In genomic region chr6:142346181-142347110, GRCm38 (mm10) we compare ENCODE assay signal across 8 mouse cellular contexts. TPM values are rescaled to one million over a fixed set of nuclear protein-coding genes. Genes with fewer than 3 reads are reported as not detected.
DNase-seq lines count a peak whose midpoint lies in the region; ATAC-seq and TF ChIP-seq lines count a peak whose summit lies in the region.

No protein-coding gene starts in this region.

- peaks cover 4% of the 10 kb centered on the region; the same call in 1 of the 2 replicates for H3K79me2 ChIP-seq in macrophage (ENCODE audit: inconsistent target)

- 49% methylated on average over 12 of the region's 12 CpGs for whole genome bisulfite sequencing in heart, embryonic 11.5 days (ENCODE audit: insufficient replicate concordance)
- 45% methylated on average over 12 of the region's 12 CpGs for WGBS in macrophage (ENCODE audit: missing documents)

- no peak overlapping the region; the same call in 1 of the 2 replicates for H3K27ac ChIP-seq in heart, embryonic 11.5 days (ENCODE audit: low read depth, low read length)
- H3K27ac ChIP-seq in ES-Bruce4 (ENCODE audit: insufficient read depth, low read length) (no peak overlapping the region), macrophage (peak overlapping the region; percentile 80)

- H3K9me3 ChIP-seq in heart, embryonic 11.5 days (replicated peaks; ENCODE audit: control insufficient read depth, low read length), result no peaks in the 10 kb centered on the region
- no peaks in the 10 kb centered on the region for H3K9me3 ChIP-seq in ES-Bruce4 (replicated peaks; ENCODE audit: control insufficient read depth, insufficient read depth, low read length, poor library complexity, severe bottlenecking)

- H3K27me3 ChIP-seq in heart, embryonic 11.5 days (ENCODE audit: control insufficient read depth, insufficient read depth, low read length), result no peaks in the 10 kb centered on the region
- H3K27me3 ChIP-seq in ES-Bruce4 (ENCODE audit: control insufficient read depth, insufficient read depth, low read length, poor library complexity, severe bottlenecking), result no peaks in the 10 kb centered on the region

- TF ChIP-seq EP300 in ES-Bruce4 (IDR thresholded peaks at IDR 0.05; ENCODE audit: insufficient read depth, low read depth, low read length), result no peak

- 0 out of 2 replicates have a peak, but pooled peaks have one; percentile 9 for ATAC-seq in heart, embryonic 11.5 days (replicated peaks; ENCODE audit: insufficient number of reproducible peaks, low FRiP score, low TSS enrichment)
- ATAC-seq in granulocyte monocyte progenitor cell, adult 5-6 weeks (replicated peaks; ENCODE audit: poor library complexity, severe bottlenecking), result 0 out of 2 replicates have a peak, but pooled peaks have one; percentile 11

- peak overlapping the region; percentile 83 for H3K4me3 ChIP-seq in heart, embryonic 11.5 days (ENCODE audit: low read depth, low read length)
- peak overlapping the region; percentile 82 for H3K4me3 ChIP-seq in ES-Bruce4 (ENCODE audit: low read depth, low read length)
- H3K4me3 ChIP-seq in macrophage (ENCODE audit: inconsistent target), result peak overlapping the region; percentile 68

- peaks cover 4% of the 10 kb centered on the region; the same call in 1 of the 2 replicates for H3K4me1 ChIP-seq in heart, embryonic 11.5 days (ENCODE audit: control insufficient read depth, insufficient read depth, low read length)
- no peaks in the 10 kb centered on the region for H3K4me1 ChIP-seq in ES-Bruce4 (ENCODE audit: control insufficient read depth, insufficient read depth, low read length)

- H3K36me3 ChIP-seq in heart, embryonic 11.5 days (ENCODE audit: control insufficient read depth, insufficient read depth, low read length), result peaks cover 3% of the 10 kb centered on the region; the same call in 1 of the 2 replicates
- H3K36me3 ChIP-seq in ES-Bruce4 (ENCODE audit: control insufficient read depth, insufficient read depth, low read length, poor library complexity, severe bottlenecking), result no peaks in the 10 kb centered on the region; the same call in 1 of the 2 replicates
- H3K36me3 ChIP-seq in macrophage (ENCODE audit: inconsistent target), result peaks cover 27% of the 10 kb centered on the region

- TF ChIP-seq CTCF in ES-Bruce4 (IDR thresholded peaks at IDR 0.05; ENCODE audit: low read depth, low read length), result no peak

- DNase-seq in heart, adult 8-10 months (ENCODE audit: low spot score), result no peak
- no peak for DNase-seq in right cerebral cortex, adult 2 months (ENCODE audit: low spot score in 2 of 2)
- no peak for DNase-seq in left cerebral cortex, adult 18-20 months (ENCODE audit: low spot score in 2 of 2)
- DNase-seq in adrenal gland, adult 2 months, result no peak

- peak overlapping the region; percentile 78 for H3K9ac ChIP-seq in heart, embryonic 11.5 days (ENCODE audit: low read depth, low read length)
- peak overlapping the region; percentile 35 for H3K9ac ChIP-seq in ES-Bruce4 (ENCODE audit: low read depth, poor library complexity, severe bottlenecking)

- H3K4me2 ChIP-seq in heart, embryonic 11.5 days, result peak overlapping the region; percentile 67

- TF ChIP-seq POLR2A in ES-Bruce4 (IDR thresholded peaks at IDR 0.05; ENCODE audit: insufficient read depth, low read length), result no peak

RNA-seq across cellular contexts. Expression of gene Pyroxd1, which starts 1.0 kb away (rescaled TPM):
- 13.3 and 15.8 TPM in 2 replicates for polyA plus RNA-seq in heart, embryonic 11.5 days (2014; fragmentation: Nextera tagmentation; extraction: Ambion mirVana)
- total RNA-seq in heart, adult 8-10 months (2022), result 10 to 100 TPM in 3 of 4 experiments, 1 to 10 TPM in 1; 8.7 to 11.1 (median 10.3) TPM
- polyA plus RNA-seq in ES-Bruce4 (2011; ENCODE audit: insufficient read depth, insufficient read length, low read depth, missing spikeins), result 9.9 and 11.0 TPM in 2 replicates
- total RNA-seq in granulocyte monocyte progenitor cell, adult 5-6 weeks (2014; fragmentation: Nextera tagmentation), result 9.3 and 11.6 TPM in 2 replicates
- total RNA-seq in granulocyte monocyte progenitor cell, adult 5-6 weeks (2017), result 14.0 and 15.3 TPM in 2 replicates
- 10 to 100 TPM; 16.5 to 44.1 (median 28.9) TPM for total RNA-seq in macrophage (2018; cell fraction: chromatin; rRNA removed)
- 1 to 10 TPM; 4.4 to 8.2 (median 6.3) TPM for total RNA-seq in macrophage (2018; cell fraction: cytosol; rRNA removed)
- total RNA-seq in macrophage (2018; cell fraction: nucleus; rRNA removed), result 10 to 100 TPM; 10.6 to 31.9 (median 19.5) TPM
- polyA plus RNA-seq in macrophage (2018), result 7.2 to 9.4 TPM (median 7.9 TPM) in 3 replicates
- 10 to 100 TPM; 16.1 to 17.6 TPM for total RNA-seq in left cerebral cortex, adult 18-20 months (2021)
- 10 to 100 TPM in 1 of 2 experiments, 1 to 10 TPM in 1; 7.7 to 12.3 TPM for total RNA-seq in adrenal gland, adult 2 months (2021)
- polyA plus RNA-seq in adrenal gland, adult 2 months (2012; rRNA removed), result 2.7 and 3.5 TPM in 2 replicates

RNA-seq across cellular contexts. Expression of gene Slco1a5, which starts 23.7 kb away (rescaled TPM):
- not detected in 2 replicates for polyA plus RNA-seq in heart, embryonic 11.5 days (2014; fragmentation: Nextera tagmentation; extraction: Ambion mirVana)
- total RNA-seq in heart, adult 8-10 months (2022), result not detected
- polyA plus RNA-seq in ES-Bruce4 (2011; ENCODE audit: insufficient read depth, insufficient read length, low read depth, missing spikeins) (not detected in 2 replicates), macrophage (2018) (not detected in 3 replicates)
- not detected in 2 replicates for total RNA-seq in granulocyte monocyte progenitor cell, adult 5-6 weeks (2014; fragmentation: Nextera tagmentation)
- not detected in 2 replicates for total RNA-seq in granulocyte monocyte progenitor cell, adult 5-6 weeks (2017)
- total RNA-seq in macrophage (2018; cell fraction: chromatin; rRNA removed), result not detected
- total RNA-seq in macrophage (2018; cell fraction: cytosol; rRNA removed), result not detected
- total RNA-seq in macrophage (2018; cell fraction: nucleus; rRNA removed), result not detected
- total RNA-seq in left cerebral cortex, adult 18-20 months (2021), result not detected
- total RNA-seq in adrenal gland, adult 2 months (2021), result not detected
- not detected in 2 replicates for polyA plus RNA-seq in adrenal gland, adult 2 months (2012; rRNA removed)

RNA-seq across cellular contexts. Expression of gene Recql, which starts 40.4 kb away (rescaled TPM):
- 21.9 and 29.5 TPM in 2 replicates for polyA plus RNA-seq in heart, embryonic 11.5 days (2014; fragmentation: Nextera tagmentation; extraction: Ambion mirVana)
- 1 to 10 TPM; 6.1 to 9.6 (median 7.8) TPM for total RNA-seq in heart, adult 8-10 months (2022)
- polyA plus RNA-seq in ES-Bruce4 (2011; ENCODE audit: insufficient read depth, insufficient read length, low read depth, missing spikeins), result 55.0 and 55.6 TPM in 2 replicates
- 44.0 and 62.4 TPM in 2 replicates for total RNA-seq in granulocyte monocyte progenitor cell, adult 5-6 weeks (2014; fragmentation: Nextera tagmentation)
- 35.8 and 45.6 TPM in 2 replicates for total RNA-seq in granulocyte monocyte progenitor cell, adult 5-6 weeks (2017)
- total RNA-seq in macrophage (2018; cell fraction: chromatin; rRNA removed), result 10 to 100 TPM in 20 of 26 experiments, 1 to 10 TPM in 6; 6.2 to 48.1 (median 23.2) TPM
- total RNA-seq in macrophage (2018; cell fraction: cytosol; rRNA removed), result 10 to 100 TPM in 13 of 26 experiments, 1 to 10 TPM in 13; 6.6 to 17.5 (median 10.0) TPM
- total RNA-seq in macrophage (2018; cell fraction: nucleus; rRNA removed), result 10 to 100 TPM in 20 of 26 experiments, 1 to 10 TPM in 6; 5.5 to 51.9 (median 18.9) TPM
- polyA plus RNA-seq in macrophage (2018), result 14.2 to 21.2 TPM (median 14.7 TPM) in 3 replicates
- total RNA-seq in left cerebral cortex, adult 18-20 months (2021), result 10 to 100 TPM; 22.1 to 23.1 TPM
- total RNA-seq in adrenal gland, adult 2 months (2021), result 10 to 100 TPM in 1 of 2 experiments, 1 to 10 TPM in 1; 9.6 to 16.1 TPM
- 1.5 and 2.1 TPM in 2 replicates for polyA plus RNA-seq in adrenal gland, adult 2 months (2012; rRNA removed)

RNA-seq across cellular contexts. Expression of gene Golt1b, which starts 40.6 kb away (rescaled TPM):
- 93.5 and 97.9 TPM in 2 replicates for polyA plus RNA-seq in heart, embryonic 11.5 days (2014; fragmentation: Nextera tagmentation; extraction: Ambion mirVana)
- total RNA-seq in heart, adult 8-10 months (2022), result 10 to 100 TPM; 13.9 to 18.7 (median 15.4) TPM
- polyA plus RNA-seq in ES-Bruce4 (2011; ENCODE audit: insufficient read depth, insufficient read length, low read depth, missing spikeins) (61.4 and 68.0 TPM in 2 replicates), macrophage (2018) (25.6 to 53.6 TPM (median 31.5 TPM) in 3 replicates)
- total RNA-seq in granulocyte monocyte progenitor cell, adult 5-6 weeks (2014; fragmentation: Nextera tagmentation), result 27.1 and 32.9 TPM in 2 replicates
- 35.3 and 36.2 TPM in 2 replicates for total RNA-seq in granulocyte monocyte progenitor cell, adult 5-6 weeks (2017)
- 10 to 100 TPM in 11 of 26 experiments, 1 to 10 TPM in 15; 2.7 to 15.0 (median 8.3) TPM for total RNA-seq in macrophage (2018; cell fraction: chromatin; rRNA removed)
- 10 to 100 TPM; 27.0 to 41.1 (median 34.3) TPM for total RNA-seq in macrophage (2018; cell fraction: cytosol; rRNA removed)
- total RNA-seq in macrophage (2018; cell fraction: nucleus; rRNA removed), result 10 to 100 TPM; 11.1 to 53.8 (median 23.0) TPM
- total RNA-seq in left cerebral cortex, adult 18-20 months (2021), result 10 to 100 TPM; 35.7 to 36.1 TPM
- total RNA-seq in adrenal gland, adult 2 months (2021), result 10 to 100 TPM; 38.1 to 39.1 TPM
- 2.6 and 3.7 TPM in 2 replicates for polyA plus RNA-seq in adrenal gland, adult 2 months (2012; rRNA removed)

RNA-seq across cellular contexts. Expression of gene Iapp, which starts 48.2 kb away (rescaled TPM):
- not detected in 2 replicates for polyA plus RNA-seq in heart, embryonic 11.5 days (2014; fragmentation: Nextera tagmentation; extraction: Ambion mirVana)
- not detected for total RNA-seq in heart, adult 8-10 months (2022)
- polyA plus RNA-seq in ES-Bruce4 (2011; ENCODE audit: insufficient read depth, insufficient read length, low read depth, missing spikeins) (not detected in 2 replicates), macrophage (2018) (not detected in 3 replicates)
- not detected in 2 replicates for total RNA-seq in granulocyte monocyte progenitor cell, adult 5-6 weeks (2014; fragmentation: Nextera tagmentation)
- total RNA-seq in granulocyte monocyte progenitor cell, adult 5-6 weeks (2017), result not detected in 2 replicates
- not detected for total RNA-seq in macrophage (2018; cell fraction: chromatin; rRNA removed)
- total RNA-seq in macrophage (2018; cell fraction: cytosol; rRNA removed), result not detected
- not detected for total RNA-seq in macrophage (2018; cell fraction: nucleus; rRNA removed)
- total RNA-seq in left cerebral cortex, adult 18-20 months (2021), result not detected
- not detected for total RNA-seq in adrenal gland, adult 2 months (2021)
- polyA plus RNA-seq in adrenal gland, adult 2 months (2012; rRNA removed), result not detected in 2 replicates
